Mouse (Mus musculus): ENCODE results near the gene Btn1a1. TPM values are rescaled to one million over a fixed set of nuclear protein-coding genes. Genes with fewer than 3 reads are reported as not detected.

Gene Btn1a1
- polyA plus RNA-seq, 1 experiment, result not detected

DNA sequence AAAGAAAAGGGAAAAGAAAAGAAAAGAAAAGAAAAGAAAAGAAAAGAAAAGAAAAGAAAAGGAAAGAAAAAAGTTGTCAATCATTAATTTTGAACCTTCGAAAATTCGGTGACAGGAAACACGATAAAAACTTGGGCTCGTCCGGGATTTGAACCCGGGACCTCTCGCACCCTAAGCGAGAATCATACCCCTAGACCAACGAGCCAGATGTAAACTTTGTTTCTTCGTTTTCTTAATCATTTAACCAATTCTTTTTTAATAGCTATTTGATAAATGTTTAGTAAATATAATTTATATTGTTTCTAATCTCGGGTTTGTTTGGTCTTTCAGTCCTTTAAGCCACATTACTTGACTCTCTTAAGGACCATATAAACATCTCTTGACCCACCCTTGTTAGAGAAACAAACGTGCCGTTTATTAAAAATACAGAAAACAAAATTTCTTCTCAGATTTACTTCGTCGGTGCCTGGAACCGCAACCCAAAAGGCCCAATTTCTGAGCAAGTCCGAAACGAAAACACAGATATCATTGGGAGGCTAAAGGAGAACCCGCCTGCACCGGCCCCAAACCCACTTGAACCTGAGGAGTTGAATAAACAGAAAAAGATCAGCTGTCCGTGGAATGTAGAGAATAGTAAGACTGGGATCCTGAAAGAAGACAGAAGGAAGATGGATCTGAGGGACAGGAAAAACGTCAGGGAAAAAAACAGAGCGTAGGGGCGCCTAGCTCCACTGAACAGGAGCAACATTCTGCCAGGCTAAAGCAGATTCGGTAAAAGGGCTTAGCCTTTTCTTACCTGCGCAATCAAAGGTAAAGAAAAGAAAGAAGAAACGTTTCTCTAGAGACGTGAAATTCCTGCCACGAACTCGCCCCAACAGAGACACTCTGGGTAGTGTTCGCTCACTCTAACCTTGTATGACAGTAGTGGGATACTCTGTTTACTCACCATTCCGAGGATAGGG, 28.6 kb downstream of the Btn1a1 start:
- Histone ChIP-seq H3K27ac (ENCODE audit: insufficient read depth, low read depth, low read length) (peak overlapping the region; percentile 45), H3K4me3 (ENCODE audit: insufficient read depth, low read depth, low read length) (peak overlapping the region; percentile 48), H3K4me1 (ENCODE audit: control insufficient read depth, insufficient read depth, low read length) (peaks cover 3% of the 10 kb centered on the region; the same call in 1 of the 2 replicates)
- under 1% methylated on average over 32 of the region's 32 CpGs for WGBS
- TF ChIP-seq POLR2A (IDR thresholded peaks at IDR 0.05; ENCODE audit: insufficient read depth, low read depth, low read length) (no peak), CTCF (IDR thresholded peaks at IDR 0.05; ENCODE audit: insufficient read depth, low read depth, low read length) (no peak)

- TF ChIP-seq POLR2A (IDR thresholded peaks at IDR 0.05; ENCODE audit: insufficient read depth, low read depth, low read length) (no peak), CTCF (IDR thresholded peaks at IDR 0.05; ENCODE audit: insufficient read depth, low read depth, low read length) (no peak)
- peaks cover 3% of the 10 kb centered on the region; the same call in 1 of the 2 replicates for H3K4me1 ChIP-seq (ENCODE audit: control insufficient read depth, insufficient read depth, low read length)
- H3K4me3 ChIP-seq (ENCODE audit: insufficient read depth, low read depth, low read length), result no peak overlapping the region
- 4% methylated on average over 11 of the region's 11 CpGs for WGBS
- H3K27ac ChIP-seq (ENCODE audit: insufficient read depth, low read depth, low read length), result no peak overlapping the region
These were observed 29.5 kb downstream of the Btn1a1 start for GRCm38 (mm10) chr13:23436231-23436661.

DNA sequence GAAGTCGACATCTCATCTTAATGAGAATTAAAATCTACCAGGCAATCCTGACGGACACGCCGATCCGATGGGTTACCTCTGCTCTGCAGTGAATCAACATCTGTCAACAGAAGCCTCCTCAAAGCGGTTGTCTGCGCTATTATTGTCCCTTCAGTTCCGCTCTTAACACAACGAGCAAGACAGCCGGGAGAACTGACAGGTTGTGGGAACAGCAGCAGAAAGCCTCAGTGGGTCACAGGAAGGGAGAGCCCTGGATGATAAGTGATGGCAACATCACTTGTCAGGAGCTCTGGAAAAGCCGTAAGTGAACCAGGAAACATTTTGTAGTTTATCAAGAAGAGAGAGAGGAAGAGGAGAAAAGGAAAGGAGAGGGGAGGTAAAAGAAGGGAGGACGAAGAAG, 30.0 kb downstream of the Btn1a1 start:
- TF ChIP-seq CTCF (IDR thresholded peaks at IDR 0.05; ENCODE audit: insufficient read depth, low read depth, low read length) (no peak), POLR2A (IDR thresholded peaks at IDR 0.05; ENCODE audit: insufficient read depth, low read depth, low read length) (no peak)
- no peak overlapping the region for H3K27ac ChIP-seq (ENCODE audit: insufficient read depth, low read depth, low read length)
- H3K4me3 ChIP-seq (ENCODE audit: insufficient read depth, low read depth, low read length), result peak overlapping the region; percentile 42
- peaks cover 3% of the 10 kb centered on the region; the same call in 1 of the 2 replicates for H3K4me1 ChIP-seq (ENCODE audit: control insufficient read depth, insufficient read depth, low read length)
- WGBS, result 13% methylated on average over 12 of the region's 12 CpGs

- H3K27ac ChIP-seq (ENCODE audit: insufficient read depth, low read depth, low read length), result no peak overlapping the region
- peaks cover 3% of the 10 kb centered on the region; the same call in 1 of the 2 replicates for H3K4me1 ChIP-seq (ENCODE audit: control insufficient read depth, insufficient read depth, low read length)
- no peak for TF ChIP-seq POLR2A (IDR thresholded peaks at IDR 0.05; ENCODE audit: insufficient read depth, low read depth, low read length)
- TF ChIP-seq CTCF (IDR thresholded peaks at IDR 0.05; ENCODE audit: insufficient read depth, low read depth, low read length), result no peak
- WGBS, result 45% methylated on average over 4 of the region's 4 CpGs
- H3K4me3 ChIP-seq (ENCODE audit: insufficient read depth, low read depth, low read length), result no peak overlapping the region
These were observed 30.5 kb downstream of the Btn1a1 start for GRCm38 (mm10) chr13:23435241-23435640.

DNA sequence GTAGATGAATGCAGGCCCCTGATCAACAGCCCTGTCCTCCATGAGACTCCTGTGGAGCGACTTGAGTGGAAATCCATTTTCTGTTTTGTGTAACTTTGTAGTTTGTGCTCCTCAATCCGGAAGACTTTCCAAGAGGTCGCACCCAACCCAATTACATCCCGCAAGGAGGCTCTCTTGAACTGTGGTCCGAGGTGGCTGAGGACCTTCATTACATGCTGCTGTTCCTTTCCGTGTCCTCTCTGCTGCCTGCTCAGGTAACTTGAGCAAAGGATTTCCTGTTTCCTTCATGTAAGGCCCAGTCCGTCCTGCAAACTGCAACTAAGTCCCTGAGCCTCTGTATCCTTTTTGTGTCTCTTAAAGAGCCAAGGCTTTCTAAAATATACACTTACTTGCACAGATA, 31.3 kb downstream of the Btn1a1 start:
- WGBS, result 53% methylated on average over 7 of the region's 7 CpGs
- Histone ChIP-seq H3K4me3 (ENCODE audit: insufficient read depth, low read depth, low read length) (no peak overlapping the region), H3K4me1 (ENCODE audit: control insufficient read depth, insufficient read depth, low read length) (peaks cover 3% of the 10 kb centered on the region; the same call in 1 of the 2 replicates), H3K27ac (ENCODE audit: insufficient read depth, low read depth, low read length) (no peak overlapping the region)
- TF ChIP-seq CTCF (IDR thresholded peaks at IDR 0.05; ENCODE audit: insufficient read depth, low read depth, low read length), result no peak
- TF ChIP-seq POLR2A (IDR thresholded peaks at IDR 0.05; ENCODE audit: insufficient read depth, low read depth, low read length), result no peak

- no peak for TF ChIP-seq CTCF (IDR thresholded peaks at IDR 0.05; ENCODE audit: insufficient read depth, low read depth, low read length)
- TF ChIP-seq POLR2A (IDR thresholded peaks at IDR 0.05; ENCODE audit: insufficient read depth, low read depth, low read length), result no peak
- peaks cover 3% of the 10 kb centered on the region; the same call in 1 of the 2 replicates for H3K4me1 ChIP-seq (ENCODE audit: control insufficient read depth, insufficient read depth, low read length)
- no peak overlapping the region for H3K27ac ChIP-seq (ENCODE audit: insufficient read depth, low read depth, low read length)
- 50% methylated on average over 5 of the region's 5 CpGs for WGBS
- H3K4me3 ChIP-seq (ENCODE audit: insufficient read depth, low read depth, low read length), result no peak overlapping the region
These were observed 31.9 kb downstream of the Btn1a1 start for GRCm38 (mm10) chr13:23433801-23434200.

DNA sequence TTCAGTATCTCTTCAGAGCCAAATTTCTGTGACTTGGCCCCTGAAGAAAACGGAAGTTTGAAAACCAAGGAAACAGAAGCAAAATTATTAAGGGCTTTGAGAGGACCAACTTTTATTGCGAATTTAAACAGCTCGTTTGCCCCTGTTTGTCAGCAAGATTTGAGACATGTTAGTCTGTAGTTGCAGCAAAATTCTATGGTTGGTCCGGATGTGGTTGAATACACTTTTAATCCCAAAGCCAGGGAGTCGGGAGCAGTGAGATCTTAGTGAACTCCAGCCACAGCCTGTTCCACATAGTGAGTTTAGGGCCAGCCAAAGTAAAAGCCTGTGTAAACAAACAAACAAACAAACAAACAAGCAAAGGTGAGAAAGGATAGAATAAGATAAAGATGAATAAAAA, 32.5 kb downstream of the Btn1a1 start:
- H3K4me1 ChIP-seq (ENCODE audit: control insufficient read depth, insufficient read depth, low read length), result peaks cover 3% of the 10 kb centered on the region; the same call in 1 of the 2 replicates
- 9% methylated on average over 5 of the region's 5 CpGs for WGBS
- H3K4me3 ChIP-seq (ENCODE audit: insufficient read depth, low read depth, low read length), result no peak overlapping the region
- H3K27ac ChIP-seq (ENCODE audit: insufficient read depth, low read depth, low read length), result no peak overlapping the region
- TF ChIP-seq CTCF (IDR thresholded peaks at IDR 0.05; ENCODE audit: insufficient read depth, low read depth, low read length), result no peak
- no peak for TF ChIP-seq POLR2A (IDR thresholded peaks at IDR 0.05; ENCODE audit: insufficient read depth, low read depth, low read length)

GRCm38 (mm10) chr13:23432562-23433201, 33.0 kb downstream of the Btn1a1 start:
- TF ChIP-seq POLR2A (IDR thresholded peaks at IDR 0.05; ENCODE audit: insufficient read depth, low read depth, low read length) (no peak), CTCF (IDR thresholded peaks at IDR 0.05; ENCODE audit: insufficient read depth, low read depth, low read length) (peak; percentile 71; the same call in 1 of the 2 replicates)
- under 1% methylated on average over 28 of the region's 28 CpGs for WGBS
- Histone ChIP-seq H3K4me3 (ENCODE audit: insufficient read depth, low read depth, low read length) (peak overlapping the region; percentile 62), H3K4me1 (ENCODE audit: control insufficient read depth, insufficient read depth, low read length) (peaks cover 3% of the 10 kb centered on the region; the same call in 1 of the 2 replicates), H3K27ac (ENCODE audit: insufficient read depth, low read depth, low read length) (no peak overlapping the region)

All from olfactory bulb, adult 2 months (tissue).